Mouse (Mus musculus) layer of hippocampus, adult 18-20 months (tissue): ENCODE measurements at regions not wholly inside any gene's neighbourhood (a gene's known extent, or its start where the extent isn't known, plus 50 kb on each side); places are given as distances from the start of the nearest gene placed in this dataset.
A peak's percentile ranks its signal among the peaks of the same experiment; 100 is the strongest.

ENCODE experiments used
- DNase-seq, 2 experiments: peaks; one replicate each; pipeline ENCODE4 v3.0.0; 2022; ENCODE audit warnings: low spot score in 2 of 2

DNA sequence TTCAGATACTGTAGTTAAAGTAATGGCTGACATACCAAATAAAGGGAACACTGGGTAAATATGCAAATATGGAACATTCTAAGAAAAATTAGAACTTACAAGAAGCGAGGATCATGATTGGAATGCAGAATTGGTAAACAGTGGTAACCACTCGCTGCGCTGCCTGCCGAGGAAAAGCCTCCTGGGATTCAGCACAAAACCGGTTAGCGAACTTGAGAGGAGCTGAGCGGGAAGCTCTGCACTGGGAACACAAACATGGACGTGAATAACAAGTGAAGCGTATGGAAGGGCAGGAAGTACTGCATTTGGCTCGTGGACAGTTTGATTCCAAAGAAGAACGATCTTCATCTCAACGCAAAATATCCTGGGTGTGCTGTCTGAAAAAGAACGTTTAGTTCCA is 209.0 kb upstream of the Adamts16 start:
- no peak for DNase-seq

DNA sequence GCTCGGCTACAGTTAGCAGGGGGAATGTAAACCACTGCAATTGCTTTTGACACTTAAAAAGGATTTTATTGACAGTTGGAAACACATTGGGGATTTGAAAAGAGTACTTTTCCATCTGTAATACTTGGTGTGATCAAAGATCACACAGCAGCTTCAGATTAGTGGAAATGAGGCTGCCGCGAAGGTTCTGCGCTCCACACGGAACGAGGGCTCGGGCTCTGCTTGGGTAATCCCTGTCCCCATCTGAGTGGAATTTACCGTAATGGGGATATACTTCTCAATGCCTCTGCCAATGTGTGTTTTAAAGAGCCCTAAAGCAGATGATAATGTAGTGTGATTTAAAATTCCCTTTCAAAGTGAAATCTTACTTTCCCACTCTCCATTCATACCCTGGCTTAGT is 194.4 kb upstream of the Adamts16 start:
- no peak for DNase-seq

DNA sequence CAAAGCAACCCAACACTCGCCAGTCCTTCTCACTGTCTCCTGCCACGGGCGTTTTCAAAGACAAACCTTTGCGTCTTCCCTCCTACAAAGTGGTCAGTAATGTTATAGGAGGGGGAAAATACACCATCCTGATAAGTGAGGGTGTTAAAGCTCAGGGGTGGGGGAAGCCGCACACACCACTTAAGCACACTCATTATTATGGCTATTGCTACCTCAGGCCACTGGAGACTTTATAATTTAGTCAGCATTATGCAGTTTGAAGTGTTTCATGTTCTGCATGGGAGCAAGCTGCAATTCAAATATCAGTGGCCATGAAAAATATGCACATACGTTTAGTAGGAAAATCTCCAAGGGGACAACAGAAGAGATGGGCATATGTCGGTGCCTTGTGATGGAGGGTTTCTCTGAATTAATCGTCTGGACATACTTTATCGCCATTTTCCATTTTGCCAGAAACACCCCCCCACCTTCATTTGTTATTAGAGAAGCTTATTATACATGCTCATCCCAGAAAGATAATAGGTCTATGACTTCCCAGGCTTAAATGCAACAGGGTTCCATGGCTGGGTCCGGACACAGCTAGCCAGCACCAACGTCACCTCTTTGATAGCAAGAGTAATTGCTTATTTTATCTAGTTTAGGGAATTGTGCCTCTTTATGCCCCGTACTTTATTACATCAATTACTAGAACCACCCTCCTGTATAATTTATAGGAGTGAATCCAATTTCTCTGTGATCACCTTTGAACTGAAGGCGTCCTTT is 193.5 kb upstream of the Adamts16 start:
- DNase-seq = no peak

DNA sequence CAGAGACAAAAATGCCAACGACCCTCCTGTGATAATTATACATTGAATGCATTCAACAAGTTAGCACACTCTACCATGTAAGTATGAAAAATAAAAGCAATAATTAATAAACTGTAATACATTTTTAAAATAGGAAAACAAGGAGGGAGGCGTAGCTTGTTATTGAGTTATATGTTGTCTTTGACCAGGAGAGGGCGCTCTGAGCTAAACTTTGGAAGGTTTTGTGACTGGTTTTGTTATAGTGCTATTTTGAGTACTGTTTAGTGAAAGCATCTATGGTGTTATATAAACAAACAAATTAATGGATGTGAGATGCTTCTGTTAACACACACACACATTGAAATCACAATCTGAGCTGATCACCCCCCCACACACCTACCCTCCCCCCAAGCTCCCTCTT is 166.6 kb upstream of the Adamts16 start:
- DNase-seq = peak in 1 of 2 experiments; percentile 33

DNA sequence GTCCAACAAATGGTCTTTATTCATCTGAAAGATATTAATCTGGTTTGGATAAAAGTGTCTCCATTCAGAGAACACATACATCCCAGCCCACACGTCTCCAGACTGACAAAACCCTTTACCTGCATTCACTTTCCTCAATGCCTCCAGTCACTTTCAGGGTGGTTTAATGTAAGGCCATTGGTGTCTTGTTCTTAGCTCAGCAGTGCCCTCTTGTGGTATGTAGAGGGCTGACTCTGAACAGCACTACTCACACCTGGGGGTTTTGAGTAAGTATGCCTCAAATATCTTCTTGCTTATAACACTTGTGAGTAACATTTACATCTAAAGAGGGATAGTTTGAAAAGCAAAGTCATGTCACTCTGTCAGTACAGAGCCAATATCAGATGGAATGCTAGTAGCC is 164.5 kb upstream of the Adamts16 start:
- peak in 1 of 2 experiments; percentile 62 for DNase-seq

DNA sequence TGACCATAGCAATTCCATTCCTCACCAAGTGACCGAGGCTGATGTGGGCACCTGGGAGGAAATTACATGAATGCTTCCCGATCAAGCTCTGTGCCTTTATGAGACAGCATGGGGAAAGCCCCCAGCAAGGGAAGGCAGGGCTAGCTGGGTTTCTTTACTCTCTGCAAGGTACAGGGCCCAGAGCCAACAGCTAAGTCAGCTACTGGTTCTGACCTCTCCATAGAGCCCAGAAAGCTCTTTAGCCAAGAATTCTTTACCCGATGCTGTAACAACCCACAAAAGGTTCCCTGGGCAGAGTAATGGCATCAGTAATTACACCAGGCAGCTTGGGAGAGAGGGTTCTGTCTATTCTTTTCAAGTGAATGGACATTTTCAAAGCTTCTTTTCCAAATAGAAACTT is 161.9 kb upstream of the Adamts16 start:
- no peak for DNase-seq

DNA sequence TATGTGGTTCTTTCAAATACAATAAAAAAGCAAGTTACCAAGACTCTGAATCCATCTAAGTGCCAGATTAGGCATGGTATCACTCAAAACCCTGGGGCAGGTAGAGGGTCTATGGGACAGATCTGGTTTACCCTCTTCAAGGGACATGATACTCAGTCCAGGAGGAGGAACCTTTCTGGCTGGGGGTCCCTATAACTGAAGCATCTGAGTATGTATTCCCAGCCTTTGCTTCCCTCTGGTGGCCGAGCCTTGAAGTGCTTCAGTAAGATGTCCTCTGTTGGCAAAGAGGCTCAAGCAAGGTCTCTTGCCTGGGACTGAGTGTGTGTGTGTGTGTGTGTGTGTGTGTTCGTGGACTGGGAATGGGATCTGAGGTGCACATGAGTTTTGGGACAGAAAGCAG is 159.7 kb upstream of the Adamts16 start:
- DNase-seq = peak; percentile 45 to 83

DNA sequence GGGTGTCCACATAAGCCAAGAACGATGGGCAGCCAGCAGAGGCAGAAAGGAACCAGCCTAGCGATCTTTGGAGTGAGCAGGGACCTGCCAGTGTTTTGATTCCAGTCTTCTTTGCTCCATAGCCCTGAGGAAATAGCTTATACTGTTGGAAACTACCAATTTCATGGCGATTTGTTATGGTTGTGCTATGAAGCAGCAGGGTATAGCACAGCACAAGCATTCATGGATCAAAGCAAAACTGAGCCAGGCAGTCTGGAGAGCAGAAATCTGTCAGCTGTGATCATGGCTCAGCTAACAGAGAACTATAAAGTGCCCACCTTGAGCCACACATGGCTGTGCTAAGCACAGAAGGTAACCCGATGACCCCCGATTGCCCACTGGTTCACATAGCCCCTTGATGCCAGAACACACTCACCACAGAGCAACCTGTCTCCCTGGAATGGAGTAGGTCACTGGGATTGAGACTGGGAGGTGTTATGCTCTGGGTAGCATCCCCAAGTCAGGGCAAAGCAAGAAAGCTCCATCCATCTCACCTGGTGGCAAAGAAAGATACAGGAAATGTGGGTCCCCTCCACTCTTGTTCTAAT is 158.9 kb upstream of the Adamts16 start:
- no peak for DNase-seq

DNA sequence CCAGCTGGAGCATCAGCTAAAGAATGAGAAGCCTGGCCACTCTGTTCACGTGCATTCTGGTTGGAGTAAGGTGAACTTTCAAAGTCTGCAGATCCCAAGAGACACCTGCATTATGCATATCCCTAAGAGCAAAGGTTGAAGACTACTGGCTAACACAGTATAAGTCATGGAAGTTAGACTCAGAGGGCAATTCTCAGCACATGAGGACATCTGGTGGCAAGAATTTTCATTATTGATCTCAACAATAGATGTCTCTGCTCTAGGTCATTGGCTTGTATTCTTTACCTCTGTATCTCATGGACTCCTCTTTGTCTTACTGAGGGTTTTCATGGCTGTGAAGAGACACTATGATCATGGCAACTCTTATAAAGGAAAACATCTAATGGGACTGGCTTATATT is 151.9 kb upstream of the Adamts16 start:
- DNase-seq = no peak

DNA sequence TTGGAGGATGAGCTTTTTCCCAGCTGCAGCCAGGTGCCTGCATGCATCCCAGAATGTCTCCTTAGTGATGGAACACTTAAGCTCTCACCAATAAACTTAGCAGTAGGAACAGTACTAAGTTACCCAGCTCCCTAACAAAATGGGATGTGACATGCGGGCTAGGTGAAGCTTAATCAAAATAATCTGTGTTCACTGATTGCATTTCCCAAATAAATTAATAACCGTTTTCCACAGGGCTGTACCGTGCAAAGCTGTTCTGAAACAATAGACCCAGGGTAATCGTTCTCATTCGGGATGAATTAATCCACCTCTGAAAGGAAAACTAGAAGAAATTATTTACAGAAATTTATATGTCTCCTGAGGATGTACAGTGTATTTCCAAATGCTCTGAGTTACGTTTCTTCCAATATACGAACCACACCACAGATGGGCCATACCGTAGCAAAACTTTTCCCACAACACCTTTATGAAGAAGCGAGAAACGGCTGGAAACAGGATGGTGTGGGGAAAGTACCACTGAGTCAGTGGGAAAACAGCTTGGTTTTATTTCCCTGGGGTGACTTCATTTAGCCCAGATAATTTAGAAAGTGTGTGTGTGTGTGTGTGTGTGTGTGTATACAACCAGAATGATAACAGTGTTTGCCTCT is 148.5 kb upstream of the Adamts16 start:
- no peak for DNase-seq

DNA sequence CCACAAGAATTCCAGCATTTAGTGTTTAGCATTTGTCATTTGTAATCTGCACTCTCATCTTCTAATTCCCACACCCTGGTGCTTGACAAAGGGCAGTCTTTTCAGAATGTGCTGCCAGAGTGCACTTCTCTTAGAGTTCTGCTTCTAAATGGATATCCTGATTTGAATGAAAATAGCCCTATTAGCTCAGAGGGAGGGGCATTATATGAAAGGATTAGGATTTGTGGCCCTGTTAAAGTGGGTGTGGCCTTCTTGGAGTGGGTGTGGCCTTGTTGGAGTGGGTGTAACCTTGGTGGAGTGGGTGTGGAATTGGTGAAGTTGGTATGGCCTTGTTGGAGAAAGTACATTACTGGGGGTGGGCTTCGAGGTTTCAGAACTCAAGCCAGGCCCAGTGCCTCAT is 137.7 kb upstream of the Adamts16 start:
- no peak for DNase-seq

DNA sequence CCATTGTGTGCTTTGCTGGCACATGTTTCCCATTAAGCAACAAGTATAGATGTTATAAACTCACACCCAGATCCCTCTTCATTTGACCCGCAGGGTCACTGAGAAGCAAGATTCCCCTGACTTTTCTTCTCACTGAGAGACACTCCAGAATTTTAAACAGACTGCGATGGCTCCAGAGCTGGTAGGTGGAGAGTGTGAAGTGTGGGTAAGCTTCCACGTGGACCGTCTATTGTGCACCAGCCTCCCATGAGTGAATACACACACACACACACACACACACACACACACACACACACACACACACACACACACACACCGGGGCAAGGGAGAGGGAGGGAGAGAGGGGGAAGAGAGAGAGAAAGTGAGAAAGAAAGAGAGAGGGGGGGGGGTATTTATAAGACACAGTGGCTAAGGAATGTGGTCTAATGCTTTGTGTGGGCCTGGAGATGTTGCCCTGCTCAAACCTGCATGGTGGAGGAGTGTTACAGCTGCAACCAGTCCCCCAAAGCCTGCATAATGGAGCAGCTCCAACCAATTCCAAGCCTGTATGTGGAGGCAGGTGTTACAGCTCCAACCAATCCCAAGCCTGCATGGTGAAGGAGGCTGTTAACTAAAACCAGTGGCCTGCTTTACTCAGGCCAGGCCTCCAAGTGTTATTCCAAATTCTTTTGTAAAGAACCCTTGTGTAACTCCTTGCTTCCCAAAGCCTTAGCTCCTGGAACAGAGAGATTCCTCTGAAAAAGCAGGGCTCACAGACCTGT is 137.1 kb upstream of the Adamts16 start:
- DNase-seq = no peak

DNA sequence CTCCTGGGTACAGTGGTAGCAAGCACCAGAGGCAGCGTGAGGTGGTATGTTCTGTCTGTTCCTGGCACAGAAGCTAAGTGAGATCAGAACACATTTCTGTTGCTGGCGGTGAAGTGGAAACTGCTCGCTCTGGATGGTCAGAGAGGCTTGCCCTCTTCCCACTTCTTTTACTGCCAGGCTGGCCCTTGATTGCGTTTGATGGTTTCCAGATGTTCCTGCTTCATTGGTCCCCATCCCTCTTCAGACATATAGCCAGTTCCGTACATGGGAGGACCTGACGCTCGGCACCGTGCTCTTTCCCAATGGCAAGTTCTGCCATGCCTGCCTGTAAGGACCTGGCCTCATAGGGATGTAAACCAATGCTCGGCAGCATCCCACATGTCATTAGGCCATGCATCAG is 128.0 kb upstream of the Adamts16 start:
- DNase-seq = no peak

DNA sequence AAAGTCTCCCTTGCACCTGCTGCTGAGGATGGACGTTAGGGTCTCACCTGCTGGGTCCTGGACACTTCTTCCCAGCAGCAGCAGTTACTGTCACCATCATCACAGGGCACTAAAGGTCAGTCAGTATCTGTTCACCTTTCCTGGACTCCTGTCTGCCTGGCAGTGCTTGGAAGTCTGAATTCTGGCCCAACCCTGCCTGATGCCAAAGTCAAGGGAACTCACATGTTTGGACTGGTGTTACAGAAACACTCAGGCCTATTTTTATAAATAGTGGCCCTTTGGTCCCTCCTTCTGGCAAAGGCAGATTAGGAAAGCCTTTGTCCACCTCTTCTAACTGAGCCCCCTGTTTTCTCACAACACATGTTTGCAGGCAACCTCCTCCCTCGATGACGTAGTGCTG is 126.2 kb upstream of the Adamts16 start:
- no peak for DNase-seq

DNA sequence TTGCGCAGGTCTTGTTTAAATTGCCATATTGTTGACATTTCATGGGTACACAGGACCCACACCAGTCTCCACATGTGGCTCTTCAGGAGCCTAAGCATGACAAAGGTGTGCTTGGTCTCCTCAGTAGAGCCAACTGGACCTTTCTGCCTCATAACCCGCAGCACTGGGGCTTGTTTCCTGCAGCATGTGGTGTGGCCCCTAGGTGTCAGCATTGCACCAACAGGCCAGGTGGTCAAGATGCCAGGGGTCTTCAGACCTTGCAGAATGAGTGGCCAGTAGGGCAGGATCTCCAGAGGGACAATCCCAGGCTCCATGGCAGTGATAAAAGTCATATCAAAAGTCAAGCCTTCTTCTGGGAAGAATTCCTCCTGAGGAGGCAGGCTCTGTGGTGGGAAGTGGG is 121.8 kb upstream of the Adamts16 start:
- no peak for DNase-seq

DNA sequence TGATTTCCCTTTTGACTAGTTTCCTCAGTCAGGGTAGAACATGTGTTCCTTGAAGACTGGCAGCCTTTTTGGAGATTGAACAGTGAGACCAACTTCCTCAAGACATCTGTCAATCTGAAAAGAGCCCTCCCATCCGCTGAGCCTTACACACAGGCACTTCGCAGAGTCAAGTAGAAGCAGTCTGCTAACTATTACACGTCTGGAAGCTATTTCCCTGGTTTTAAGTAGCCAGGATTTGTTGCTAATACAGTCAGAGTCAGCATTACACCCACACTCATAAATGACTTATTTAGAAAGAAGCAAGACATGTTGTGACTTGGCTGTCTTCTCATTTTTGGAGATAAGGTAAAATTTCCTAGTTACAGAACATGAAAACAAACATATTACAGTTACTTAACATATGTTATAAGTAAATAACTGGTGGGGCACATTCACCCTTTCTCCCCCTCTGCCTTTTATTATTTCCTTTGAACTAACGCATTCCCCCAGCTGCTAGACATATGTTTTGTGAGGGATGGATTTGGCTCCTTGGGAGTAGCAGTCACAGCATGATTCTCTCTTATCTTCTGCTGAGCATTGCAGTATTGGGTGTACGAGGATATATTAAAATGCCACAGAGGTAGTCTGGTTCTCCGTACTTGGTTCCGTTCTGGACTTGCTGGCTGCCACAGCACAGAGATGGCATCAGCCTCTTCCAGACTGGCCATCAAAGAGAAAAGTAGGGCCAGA is 92.9 kb upstream of the Adamts16 start:
- peak in 1 of 2 experiments; percentile 18 for DNase-seq

DNA sequence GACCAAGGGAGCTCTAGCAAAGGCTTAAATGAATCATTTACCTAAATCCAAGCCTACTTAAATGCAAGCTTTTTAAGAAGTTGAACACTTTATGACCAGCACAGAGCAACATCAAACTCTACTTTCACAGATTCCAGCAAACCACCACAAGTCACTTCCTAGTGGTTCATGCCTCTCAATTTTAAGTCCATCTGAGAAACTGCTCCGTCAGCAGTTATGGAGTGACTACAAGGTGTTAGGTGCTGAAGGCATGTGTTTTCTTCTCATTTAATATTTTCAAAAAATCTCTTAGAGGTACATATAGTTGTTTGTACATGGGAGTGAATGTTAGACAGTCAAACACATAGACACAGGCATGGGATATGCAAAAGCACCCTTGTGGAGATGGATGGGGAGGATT is 72.2 kb upstream of the Adamts16 start:
- no peak for DNase-seq

DNA sequence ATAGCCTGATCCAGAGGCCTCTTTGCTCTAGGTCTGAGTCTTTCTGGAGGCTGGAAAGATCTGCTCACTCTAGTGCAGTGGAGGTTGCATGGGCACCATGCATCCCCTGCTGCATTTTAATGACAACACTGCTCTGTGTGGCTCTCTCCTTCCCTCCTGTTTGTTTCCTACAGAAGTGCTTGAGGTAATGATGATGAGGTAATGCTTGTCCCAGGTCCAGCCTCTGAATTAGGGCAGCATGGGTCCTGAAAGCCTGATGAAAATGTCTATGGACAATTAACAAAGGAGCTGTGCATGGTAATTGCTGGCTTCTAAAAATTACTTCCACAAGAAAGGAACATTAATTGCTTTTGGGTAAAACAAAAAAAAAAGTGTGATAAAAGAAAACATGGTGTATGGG is 69.3 kb upstream of the Adamts16 start:
- DNase-seq = no peak

DNA sequence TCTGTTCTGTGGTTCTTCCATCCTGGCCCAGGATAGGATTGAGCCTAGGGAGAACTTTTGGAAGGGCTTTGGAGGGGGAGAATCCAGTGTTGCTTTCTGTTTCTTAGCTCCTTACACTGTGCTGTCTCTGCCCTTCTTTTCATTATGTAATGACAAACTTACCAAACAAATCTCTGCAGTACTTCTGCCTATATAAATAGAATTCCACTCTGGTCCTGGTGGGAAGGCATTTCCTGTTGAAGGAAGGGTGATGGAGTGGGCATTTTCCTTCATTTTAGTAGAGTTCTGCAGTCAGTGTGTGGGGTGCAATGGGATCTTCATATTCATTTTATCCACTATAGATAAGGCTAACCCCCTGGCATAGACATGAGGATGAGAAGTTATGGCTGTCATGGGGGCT is 63.2 kb upstream of the Adamts16 start:
- no peak for DNase-seq

DNA sequence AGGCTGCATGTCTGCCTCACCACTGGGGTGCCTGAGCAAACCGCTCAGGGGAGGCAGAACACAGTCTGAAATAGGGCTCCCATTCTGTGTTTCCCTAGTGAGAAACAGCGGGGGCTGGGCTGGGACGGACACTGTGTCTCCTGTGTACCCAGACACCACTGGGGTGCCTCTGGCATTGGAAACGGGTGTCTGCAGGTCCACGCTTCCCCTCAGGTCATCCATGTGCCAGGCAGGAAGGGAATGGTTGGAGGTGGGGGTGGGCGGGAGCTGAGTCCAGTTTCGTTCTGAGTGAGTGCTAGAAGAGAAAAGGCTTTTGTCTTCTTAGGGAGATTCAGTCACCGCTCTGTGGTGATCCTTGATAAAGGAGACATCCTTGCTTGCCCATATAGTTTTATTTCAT is 62.2 kb upstream of the Adamts16 start:
- DNase-seq = no peak

DNA sequence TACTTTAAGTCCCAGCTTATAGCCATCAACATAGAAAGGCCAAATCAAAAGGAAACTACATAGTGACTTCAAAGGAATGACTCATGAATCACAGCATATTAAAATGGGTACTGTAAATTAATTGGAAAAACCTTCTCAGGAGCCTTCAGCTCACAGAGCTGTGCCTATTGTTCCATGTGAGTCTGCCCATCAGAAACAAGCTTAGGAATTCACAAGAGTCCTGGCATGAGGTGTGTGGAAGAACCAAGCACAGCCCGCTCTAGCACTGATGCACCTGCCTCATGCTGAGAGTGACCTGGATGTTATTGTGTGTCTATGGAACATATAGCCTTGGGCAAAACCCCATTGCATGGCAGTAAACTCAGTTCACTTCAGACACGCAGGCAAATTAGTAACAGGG is 61.5 kb upstream of the Adamts16 start:
- DNase-seq = no peak
